Mouse (Mus musculus) ES-Bruce4 (cell line): Measurements from ENCODE around the gene Itga8.

Source experiments
- CTCF ChIP-seq: IDR thresholded peaks from one replicate; pipeline ENCODE4 v1.8.1; 2011; ENCODE audit warnings: low read depth, low read length
- EP300 ChIP-seq: IDR thresholded peaks from 2 replicates; pipeline ENCODE4 v1.6.1; 2011; ENCODE audit warnings: low read depth, low read length; ENCODE audit not compliant: insufficient read depth

DNA sequence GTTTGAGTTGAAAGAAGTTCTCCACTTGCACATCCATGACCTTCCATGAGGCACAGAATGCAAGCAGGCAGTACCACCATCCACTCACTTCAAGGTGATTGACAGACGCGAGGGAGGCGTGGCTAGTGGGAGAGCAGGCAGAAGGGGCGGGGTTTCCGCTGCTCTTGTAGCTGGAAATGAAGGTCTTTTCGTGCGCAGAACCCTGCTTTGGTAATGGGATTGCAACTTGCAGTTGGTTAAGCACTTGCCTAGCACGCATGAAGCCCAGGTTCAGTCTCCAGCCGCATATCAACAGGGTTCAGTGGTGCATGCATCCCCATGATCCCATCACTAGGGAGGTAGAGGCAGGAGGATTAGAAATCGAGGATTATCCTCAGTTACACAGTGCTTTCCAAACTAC, 25.5 kb upstream of the Itga8 start:
- TF ChIP-seq EP300 (no peak), CTCF (no peak)
